Mouse (Mus musculus) liver, embryonic 16.5 days (tissue): Measurements from ENCODE around the gene Ttc21a. TPM values are rescaled to one million over a fixed set of nuclear protein-coding genes. Genes with fewer than 3 reads are reported as not detected.
"Not testable (repeated sequence)": the region's sequence is repeated elsewhere in the genome, so short reads cannot be mapped to it uniquely, and the experiment has no call there.

Experiments
- ATAC-seq: fragments of 200-750 bp; cut with Nextera tagmentation; 2 replicates; pipeline ENCODE4 v1.8.0; 2017; ENCODE audit warnings: low read depth, mild to moderate bottlenecking, moderate number of reproducible peaks, moderate library complexity
- H3K27ac ChIP-seq: fragments of 300-500 bp; sonication (generic); 2 replicates; pipeline ENCODE4 v1.5.1; 2014; ENCODE audit warnings: mild to moderate bottlenecking, low read length
- H3K27me3 ChIP-seq: fragments of 300-500 bp; sonication (generic); 2 replicates; pipeline ENCODE4 v1.6.1; 2014; ENCODE audit warnings: low read depth, low read length, mixed read lengths; ENCODE audit not compliant: control insufficient read depth, insufficient read depth
- H3K36me3 ChIP-seq: fragments of 300-500 bp; sonication (generic); 2 replicates; pipeline ENCODE4 v1.6.1; 2014; ENCODE audit warnings: mild to moderate bottlenecking; ENCODE audit not compliant: control insufficient read depth, insufficient read depth
- H3K4me1 ChIP-seq: fragments of 300-500 bp; sonication (generic); 2 replicates; pipeline ENCODE4 v1.6.1; 2014; ENCODE audit warnings: low read depth, low read length, mixed read lengths; ENCODE audit not compliant: control insufficient read depth
- H3K4me2 ChIP-seq: fragments of 300-500 bp; sonication (generic); 2 replicates; pipeline ENCODE4 v1.6.1; 2014; ENCODE audit warnings: low read depth, low read length, mixed read lengths
- H3K4me3 ChIP-seq: fragments of 300-500 bp; sonication (generic); 2 replicates; pipeline ENCODE4 v1.5.1; 2014; ENCODE audit warnings: low read depth, mild to moderate bottlenecking, low read length
- H3K9ac ChIP-seq: fragments of 300-500 bp; sonication (generic); 2 replicates; pipeline ENCODE4 v1.6.1; 2014; ENCODE audit warnings: low read depth, low read length
- H3K9me3 ChIP-seq: fragments of 300-500 bp; sonication (generic); replicated peaks from 2 replicates; pipeline ENCODE4 v1.6.1; 2016; ENCODE audit warnings: low read length; ENCODE audit not compliant: control insufficient read depth
- WGBS: fragments of 180-500 bp; shearing (Covaris S2); extraction: QIAGEN DNeasy Blood & Tissue Kit; methylation state at CpG from one replicate; pipeline ENCODE4 v1.1.7; 2014; ENCODE audit not compliant: insufficient replicate concordance; 5-methylcytosine and 5-hydroxymethylcytosine counted together
- polyA plus RNA-seq: library from polyadenylated mRNA; unstranded; fragments of >200 nt; fragmentation: Nextera tagmentation; extraction: Ambion mirVana; gene quantifications from 2 replicates; pipeline ENCODE4 v1.2.1, GENCODE M21; 2015

Ttc21a gene
- polyA plus RNA-seq, 1 experiment from 2014 or later, result 0.21 TPM

DNA sequence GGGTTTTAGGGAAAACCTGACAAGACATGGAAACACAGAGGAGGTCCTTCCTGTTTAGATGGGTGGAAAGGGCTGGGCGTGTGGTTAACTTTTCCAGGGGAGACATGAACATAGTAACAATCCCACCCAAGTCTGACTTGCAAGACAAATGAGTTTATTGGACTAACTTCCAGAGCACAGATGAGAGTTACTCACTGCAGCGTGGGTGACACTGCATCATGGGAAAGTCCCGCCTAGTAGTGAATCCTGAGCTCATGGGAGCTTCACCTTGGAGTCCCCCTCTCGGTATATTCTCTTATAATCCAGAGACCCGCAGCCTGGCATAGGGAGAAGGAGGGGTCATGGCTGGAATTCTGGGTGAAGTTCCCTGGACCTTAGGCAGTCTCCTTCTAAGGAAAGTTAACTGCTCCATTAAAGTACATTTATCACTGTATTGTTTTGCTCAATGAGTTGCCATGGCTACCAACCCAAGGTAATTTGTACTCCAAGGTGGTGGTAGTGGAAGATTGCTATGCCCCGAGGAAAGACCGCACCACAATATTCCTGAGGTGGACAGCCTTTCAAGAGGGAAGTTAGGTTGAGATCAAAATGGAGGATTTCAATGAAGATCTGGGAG lies 71.9 kb downstream of the Ttc21a start:
- H3K27ac ChIP-seq, result no peak overlapping the region

DNA sequence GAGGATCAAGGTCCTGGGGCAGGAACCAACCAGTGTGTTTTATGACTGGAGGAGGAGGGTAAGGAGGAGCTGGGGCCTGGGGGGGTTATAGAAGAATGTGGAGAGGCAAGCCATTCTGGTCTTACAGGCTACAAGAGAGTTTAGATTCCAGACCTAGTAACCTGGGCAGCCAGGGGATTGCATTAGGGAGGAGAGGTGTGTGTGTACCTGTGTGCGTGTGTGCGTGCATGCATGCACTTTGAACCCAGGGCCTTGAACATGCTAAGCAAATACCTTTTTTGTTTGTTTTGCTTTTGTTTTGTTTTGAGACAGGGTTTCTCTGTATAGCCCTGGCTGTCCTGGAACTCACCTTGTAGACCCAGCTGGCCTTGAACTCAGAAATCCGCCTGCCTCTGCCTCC lies 72.5 kb downstream of the Ttc21a start:
- H3K4me1 ChIP-seq, result peaks cover 14% of the 10 kb centered on the region
- 63% methylated on average over 3 of the region's 3 CpGs for WGBS
- ATAC-seq, result no peak

More for the DNA sequence above, 71.9 kb downstream of the Ttc21a start:
- ATAC-seq, result no peak
- no peaks in the 10 kb centered on the region for H3K9me3 ChIP-seq
- H3K4me3 ChIP-seq, result no peak overlapping the region
- H3K27me3 ChIP-seq, result no peaks in the 10 kb centered on the region; the same call in 1 of the 2 replicates
- peaks cover 14% of the 10 kb centered on the region for H3K4me1 ChIP-seq
- 63% methylated on average over 7 of the region's 7 CpGs for WGBS
- no peak overlapping the region for H3K4me2 ChIP-seq
- H3K9ac ChIP-seq, result no peak overlapping the region
- H3K36me3 ChIP-seq, result no peaks in the 10 kb centered on the region

GRCm38 (mm10) chr9:120010781-120011511 lies 73.5 kb downstream of the Ttc21a start:
- 3% methylated on average over 53 of the region's 60 CpGs for WGBS
- Histone ChIP-seq H3K9me3 (no peaks in the 10 kb centered on the region), H3K27ac (peak overlapping the region; percentile 58), H3K27me3 (no peaks in the 10 kb centered on the region; the same call in 1 of the 2 replicates), H3K9ac (no peak overlapping the region), H3K4me1 (peaks cover 14% of the 10 kb centered on the region), H3K4me2 (peak overlapping the region; percentile 74), H3K36me3 (no peaks in the 10 kb centered on the region), H3K4me3 (peak overlapping the region; percentile 49)
- ATAC-seq, result peak; percentile 92

More for the DNA sequence above, 72.5 kb downstream of the Ttc21a start:
- H3K4me2 ChIP-seq, result no peak overlapping the region
- no peaks in the 10 kb centered on the region; the same call in 1 of the 2 replicates for H3K27me3 ChIP-seq
- no peak overlapping the region for H3K4me3 ChIP-seq
- H3K9me3 ChIP-seq, result no peaks in the 10 kb centered on the region
- H3K27ac ChIP-seq, result no peak overlapping the region
- no peaks in the 10 kb centered on the region for H3K36me3 ChIP-seq
- H3K9ac ChIP-seq, result no peak overlapping the region

GRCm38 (mm10) chr9:120011533-120011932 lies 74.1 kb downstream of the Ttc21a start:
- Histone ChIP-seq H3K27me3 (no peaks in the 10 kb centered on the region; the same call in 1 of the 2 replicates), H3K36me3 (no peaks in the 10 kb centered on the region), H3K9me3 (no peaks in the 10 kb centered on the region), H3K4me1 (peaks cover 14% of the 10 kb centered on the region), H3K9ac (no peak overlapping the region), H3K4me2 (peak overlapping the region; percentile 74), H3K27ac (peak overlapping the region; percentile 10; the same call in 1 of the 2 replicates), H3K4me3 (peak overlapping the region; percentile 49)
- peak; percentile 28 for ATAC-seq
- WGBS, result 1% methylated on average over 10 of the region's 10 CpGs

DNA sequence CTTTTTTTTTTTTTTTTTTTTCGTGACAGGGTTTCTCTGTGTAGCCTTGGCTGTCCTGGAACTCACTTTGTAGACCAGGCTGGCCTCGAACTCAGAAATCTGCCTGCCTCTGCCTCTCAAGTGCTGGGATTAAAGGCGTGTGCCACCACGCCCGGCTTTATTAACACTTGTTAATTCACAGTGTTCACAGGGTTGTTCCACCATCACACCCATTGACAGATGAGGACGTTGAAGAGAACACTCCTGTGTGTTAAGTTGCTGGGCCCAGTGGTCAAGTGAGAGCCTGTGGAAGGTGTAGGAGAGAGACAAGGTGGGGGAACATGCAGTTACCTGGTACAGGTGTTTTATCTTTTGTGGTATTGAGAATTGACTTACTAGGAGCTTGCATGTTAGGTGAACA lies 74.8 kb downstream of the Ttc21a start:
- not testable (repeated sequence) for H3K9me3 ChIP-seq, H3K4me2 ChIP-seq, H3K4me3 ChIP-seq, H3K27me3 ChIP-seq, ATAC-seq, H3K9ac ChIP-seq, H3K27ac ChIP-seq, H3K36me3 ChIP-seq
- H3K4me1 ChIP-seq, result peaks cover 14% of the 10 kb centered on the region
- 65% methylated on average over 6 of the region's 6 CpGs for WGBS

GRCm38 (mm10) chr9:120012781-120013180 lies 75.4 kb downstream of the Ttc21a start:
- H3K4me2 ChIP-seq, result no peak overlapping the region
- WGBS, result 70% methylated on average over 5 of the region's 5 CpGs
- no peak overlapping the region for H3K4me3 ChIP-seq
- H3K9me3 ChIP-seq, result no peaks in the 10 kb centered on the region
- peaks cover 14% of the 10 kb centered on the region for H3K4me1 ChIP-seq
- H3K27me3 ChIP-seq, result no peaks in the 10 kb centered on the region; the same call in 1 of the 2 replicates
- H3K9ac ChIP-seq, result no peak overlapping the region
- H3K36me3 ChIP-seq, result no peaks in the 10 kb centered on the region
- no peak for ATAC-seq
- H3K27ac ChIP-seq, result no peak overlapping the region

GRCm38 (mm10) chr9:120013251-120013820 lies 75.9 kb downstream of the Ttc21a start:
- Histone ChIP-seq H3K4me1 (peaks cover 14% of the 10 kb centered on the region), H3K36me3 (no peaks in the 10 kb centered on the region), H3K9ac (no peak overlapping the region), H3K4me2 (no peak overlapping the region), H3K9me3 (no peaks in the 10 kb centered on the region), H3K27ac (no peak overlapping the region), H3K4me3 (no peak overlapping the region), H3K27me3 (no peaks in the 10 kb centered on the region; the same call in 1 of the 2 replicates)
- ATAC-seq, result no peak
- WGBS, result 55% methylated on average over 11 of the region's 11 CpGs

DNA sequence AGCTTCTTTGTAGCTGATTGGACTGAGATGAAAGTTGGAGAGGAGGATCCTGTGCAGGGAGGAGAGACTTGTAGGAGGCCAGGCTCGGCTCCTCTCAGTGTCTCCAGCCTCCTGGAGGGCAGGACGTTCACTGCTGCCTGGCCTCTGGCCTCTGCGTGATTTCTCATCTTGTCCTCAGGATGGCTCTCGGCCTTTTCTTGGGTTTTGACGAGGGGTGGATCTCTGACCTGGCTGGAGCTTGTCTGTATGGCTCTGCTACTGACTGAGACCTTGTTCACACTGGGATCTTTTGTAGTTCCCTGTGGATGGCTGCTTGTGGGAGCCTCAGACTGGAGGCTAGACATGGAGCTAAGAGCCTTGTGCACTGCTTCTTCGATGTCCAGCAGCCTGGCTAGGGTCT lies 77.4 kb downstream of the Ttc21a start:
- WGBS, result 55% methylated on average over 6 of the region's 6 CpGs
- Histone ChIP-seq H3K27me3 (no peaks in the 10 kb centered on the region; the same call in 1 of the 2 replicates), H3K9me3 (no peaks in the 10 kb centered on the region), H3K4me2 (no peak overlapping the region), H3K9ac (no peak overlapping the region), H3K36me3 (no peaks in the 10 kb centered on the region), H3K27ac (no peak overlapping the region), H3K4me1 (peaks cover 14% of the 10 kb centered on the region), H3K4me3 (no peak overlapping the region)
- ATAC-seq, result no peak

GRCm38 (mm10) chr9:120016956-120017355 lies 79.5 kb downstream of the Ttc21a start:
- peak; percentile 11 for ATAC-seq
- Histone ChIP-seq H3K9ac (no peak overlapping the region), H3K4me1 (no peaks in the 10 kb centered on the region; the same call in 1 of the 2 replicates), H3K27ac (no peak overlapping the region), H3K36me3 (no peaks in the 10 kb centered on the region), H3K4me2 (no peak overlapping the region), H3K27me3 (no peaks in the 10 kb centered on the region; the same call in 1 of the 2 replicates), H3K4me3 (no peak overlapping the region), H3K9me3 (no peaks in the 10 kb centered on the region)
- WGBS, result 61% methylated on average over 10 of the region's 10 CpGs
